Mouse (Mus musculus) kidney, adult 8-10 months (tissue): Measurements from ENCODE around the gene B9d1.

Source experiments
- DNase-seq, 2 experiments: peaks; one replicate each; pipeline ENCODE4 v3.0.0; 2022

The B9d1 gene

DNA sequence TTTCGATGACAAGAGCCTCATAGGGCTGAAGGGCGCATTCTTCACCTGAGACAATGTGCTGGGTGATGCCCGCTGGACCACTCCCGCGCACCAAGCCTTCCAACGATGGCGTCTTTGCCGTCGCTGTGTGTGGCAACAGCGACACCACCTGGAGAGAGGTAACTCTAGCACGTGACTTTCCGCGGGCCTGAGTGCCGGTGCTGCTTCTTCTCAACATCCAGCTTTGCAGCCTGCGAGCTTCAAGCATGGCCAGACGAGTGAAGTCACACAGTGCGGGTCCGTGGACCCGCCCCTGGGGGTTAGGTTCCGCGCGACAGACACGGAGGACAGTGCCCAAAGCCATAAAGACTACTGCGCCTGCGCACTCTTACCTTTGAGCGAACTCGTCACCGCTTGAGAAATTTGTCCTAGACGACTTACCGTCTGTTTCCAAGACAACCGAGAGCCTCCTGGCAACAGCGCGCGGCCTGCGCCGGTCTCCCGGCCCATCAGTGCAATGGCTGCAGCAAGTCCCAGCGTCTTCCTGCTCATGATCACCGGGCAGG, at the start of gene B9d1:
Gene B9d1, plus strand, starts transcription at position 432 of the 545 bp plus-strand sequence.
- peak; percentile 96 to 98 for DNase-seq

- no peak for DNase-seq
These were observed 40.9 kb upstream of the B9d1 start for GRCm38 (mm10) chr11:61464071-61464470.

DNA sequence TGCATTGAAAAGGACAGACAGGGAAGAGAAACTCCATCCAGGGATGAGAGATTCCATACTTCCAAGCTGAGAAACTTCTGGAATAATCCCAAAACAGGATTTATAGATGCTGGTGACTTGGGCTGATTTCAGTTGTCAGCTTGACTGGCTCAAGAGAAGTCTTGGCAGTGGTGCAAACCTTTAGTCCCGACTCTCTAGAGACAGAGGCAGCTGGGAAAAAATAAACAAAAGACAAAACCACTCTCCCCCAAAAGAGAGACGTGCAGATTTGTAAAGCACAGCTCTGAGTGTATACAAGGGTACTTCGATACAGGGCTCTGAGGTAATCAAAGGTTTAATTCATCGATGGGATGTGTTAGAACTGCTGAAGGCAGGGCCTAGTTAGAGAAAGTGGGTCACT, 39.5 kb upstream of the B9d1 start:
- DNase-seq = no peak

GRCm38 (mm10) chr11:61468534-61468933, 36.4 kb upstream of the B9d1 start:
- no peak for DNase-seq

GRCm38 (mm10) chr11:61469317-61469917, 35.5 kb upstream of the B9d1 start:
- DNase-seq = no peak

DNA sequence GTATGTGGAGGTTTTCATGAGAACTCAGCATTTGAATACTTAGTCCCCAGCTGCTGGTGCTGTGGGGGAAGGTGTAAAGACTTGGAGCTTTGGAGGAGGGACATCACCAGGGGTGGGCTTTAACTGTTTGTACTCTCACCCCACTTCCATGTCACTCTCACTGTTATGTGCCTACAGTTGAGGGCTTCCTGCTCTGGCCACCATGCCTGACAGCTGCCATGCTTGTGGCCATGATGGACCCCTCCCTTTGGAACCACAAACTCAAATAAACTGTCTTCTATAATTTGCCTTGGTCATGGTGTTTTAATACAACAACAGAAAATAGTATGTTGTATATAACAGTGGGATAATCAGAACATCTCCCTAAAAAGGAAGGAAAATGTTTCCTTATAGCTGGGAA, 34.1 kb upstream of the B9d1 start:
- DNase-seq = no peak

DNA sequence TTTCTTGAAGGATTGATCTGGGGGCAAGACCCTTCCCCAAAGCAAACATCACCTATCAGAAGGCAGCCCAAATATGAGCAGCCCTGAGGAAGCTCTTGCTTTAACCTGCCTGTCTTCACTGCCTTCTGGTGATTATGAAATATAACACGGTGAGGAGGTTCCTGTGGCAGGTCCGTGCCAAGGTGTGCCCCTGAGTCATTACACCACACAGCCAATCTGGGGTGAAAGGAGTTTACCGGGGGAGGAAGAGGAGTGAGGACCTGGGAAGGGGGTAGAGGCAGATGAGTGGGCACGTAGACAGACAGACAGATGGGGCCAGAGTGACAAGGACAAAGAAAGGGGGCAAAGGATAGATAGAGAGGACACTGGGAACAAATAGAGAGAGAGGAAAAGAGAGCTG, 31.3 kb upstream of the B9d1 start:
- DNase-seq = no peak

DNA sequence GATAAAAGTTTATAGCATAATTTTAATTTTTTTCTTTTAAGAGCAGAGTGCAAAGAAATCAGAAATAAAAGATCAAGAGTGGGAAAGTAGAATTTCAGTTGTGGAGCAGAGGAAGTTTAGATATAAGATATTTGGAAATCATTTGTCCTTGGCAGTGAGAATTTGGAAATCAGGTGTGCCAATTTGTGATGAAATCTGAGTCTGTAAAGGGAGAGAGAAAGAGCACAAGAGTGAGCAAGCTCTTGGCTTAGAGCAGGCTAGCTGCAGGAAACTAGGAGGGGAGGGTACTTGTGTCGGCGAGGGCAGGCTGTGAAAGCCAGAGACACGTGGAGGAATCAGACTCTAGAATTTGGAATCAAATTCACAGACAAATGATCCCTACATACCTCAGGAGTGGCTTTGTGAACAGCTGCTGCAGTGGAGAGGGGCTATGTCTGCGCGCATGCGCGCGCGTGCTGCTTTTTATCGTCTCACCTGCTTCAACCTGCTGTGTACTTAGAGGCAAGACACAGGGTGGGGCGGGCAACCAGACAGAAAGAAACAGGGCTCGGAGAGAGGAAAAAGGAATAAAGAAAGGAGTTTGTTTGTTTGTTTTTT, 28.1 kb upstream of the B9d1 start:
- DNase-seq = peak; percentile 35 to 40

DNA sequence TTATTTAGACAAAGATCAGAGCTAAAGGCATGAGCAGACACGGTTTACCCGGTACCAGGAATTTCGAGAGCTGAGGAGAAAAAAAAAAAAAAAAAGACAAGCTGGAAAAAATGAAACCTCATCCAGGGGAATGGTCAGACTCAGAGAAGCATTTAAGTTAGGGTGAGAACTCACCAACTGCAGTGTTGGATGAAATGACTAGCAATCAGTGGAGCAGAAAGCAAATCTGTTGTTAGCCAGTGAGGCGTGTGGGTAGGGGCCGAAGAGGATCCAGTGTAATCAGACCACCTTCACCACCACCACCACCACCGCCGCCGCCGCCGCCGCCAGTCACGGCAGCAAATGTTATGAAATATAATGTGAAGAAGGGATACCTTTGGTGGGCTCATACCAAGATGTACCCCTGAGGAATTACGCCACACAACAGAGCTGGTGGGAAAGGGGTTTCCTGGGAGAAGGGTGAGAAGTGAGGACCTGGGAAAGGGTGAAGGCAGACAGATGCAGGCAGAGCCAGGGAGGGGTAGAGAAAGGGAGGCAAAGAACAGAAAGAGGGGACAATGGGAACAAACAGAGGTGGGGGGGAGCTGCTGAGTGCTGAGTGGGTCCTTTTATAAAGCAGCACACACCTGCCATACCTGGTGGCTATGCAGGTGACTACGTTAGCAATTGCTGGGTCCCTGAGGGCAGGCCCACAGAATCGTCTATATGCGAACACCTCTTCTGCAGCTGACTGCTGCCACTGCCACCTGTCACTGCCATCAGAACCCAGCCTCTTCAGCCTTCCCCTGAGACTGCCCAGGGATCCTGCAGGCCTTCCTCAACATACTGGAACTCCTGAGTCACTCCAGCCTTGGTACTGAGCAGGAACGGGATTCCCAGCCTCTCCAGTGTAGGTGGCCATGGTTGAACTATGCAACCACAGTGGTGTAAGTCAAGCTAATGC, 27.1 kb upstream of the B9d1 start:
- DNase-seq = no peak

- no peak for DNase-seq
These were observed 26.2 kb upstream of the B9d1 start for GRCm38 (mm10) chr11:61478788-61479187.

DNA sequence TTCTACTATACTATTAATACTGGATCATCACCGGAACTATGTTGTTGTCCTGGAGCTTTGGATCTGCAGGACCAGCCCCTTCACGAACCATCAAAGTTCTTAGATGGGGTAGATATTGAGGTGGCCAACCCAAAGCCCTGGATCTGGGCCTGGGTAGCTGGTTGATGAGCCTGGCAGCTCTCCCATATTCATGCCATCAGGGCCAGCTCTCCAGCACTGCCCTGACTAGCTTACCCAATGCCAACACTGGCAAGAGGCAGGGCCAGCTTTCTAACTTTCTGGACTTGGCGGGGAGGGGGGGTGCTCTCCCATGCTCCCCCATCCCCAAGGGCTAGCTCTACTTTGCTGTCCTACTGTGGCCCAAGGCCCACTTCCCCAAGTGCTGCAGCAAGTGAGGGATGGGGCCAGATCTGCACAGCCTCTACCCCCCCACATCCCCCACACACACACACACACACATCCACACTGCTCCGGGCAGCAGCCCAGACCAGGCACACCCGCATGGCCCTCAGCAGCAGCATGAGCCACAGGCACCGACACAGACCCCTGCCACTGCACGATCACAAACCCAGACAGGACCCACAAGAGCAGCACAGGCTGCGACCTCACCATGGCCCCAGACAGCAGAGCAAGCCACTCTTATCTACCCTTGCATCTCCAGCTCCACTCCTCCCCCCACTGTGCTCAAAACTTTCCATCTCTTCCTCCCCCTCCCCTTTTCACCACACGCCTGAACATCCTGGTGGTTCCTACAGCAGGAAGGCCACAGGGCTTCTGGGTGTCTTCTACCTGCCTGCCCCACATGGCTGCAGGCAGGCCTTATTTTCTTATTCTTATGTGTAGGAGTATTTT, 23.5 kb upstream of the B9d1 start:
- no peak for DNase-seq

DNA sequence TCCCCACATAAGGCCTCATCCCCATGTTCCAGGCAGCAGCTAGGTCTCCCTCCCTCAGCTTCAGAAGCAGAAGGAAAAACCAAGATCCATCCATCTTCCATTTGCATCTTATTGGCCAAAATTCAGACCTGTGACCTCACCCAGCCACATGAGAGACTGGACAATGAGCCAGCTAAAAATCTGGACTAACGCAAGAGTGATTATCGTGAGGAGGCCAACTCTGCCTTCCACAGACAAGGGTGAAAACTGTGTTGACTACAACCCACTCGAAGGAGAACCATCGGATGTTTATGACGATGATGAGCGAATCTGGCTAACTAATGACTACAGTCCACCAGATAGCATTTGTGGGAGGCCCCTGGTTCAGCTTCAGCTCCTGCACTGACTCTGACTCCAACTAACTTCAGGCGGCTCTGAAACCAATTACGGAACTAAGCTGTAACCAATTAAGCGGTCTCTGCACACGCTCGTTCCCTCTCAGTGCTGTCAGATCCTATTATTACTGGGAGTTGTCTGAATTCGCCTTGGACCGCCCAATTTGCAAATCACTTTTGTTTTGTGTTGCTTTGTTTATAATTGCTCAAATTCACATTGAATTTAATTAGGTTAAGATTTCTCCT, 21.6 kb upstream of the B9d1 start:
- no peak for DNase-seq

- DNase-seq = no peak
These were observed 20.7 kb upstream of the B9d1 start for GRCm38 (mm10) chr11:61484256-61484612.

GRCm38 (mm10) chr11:61484613-61485540, 20.1 kb upstream of the B9d1 start, which contains the start of gene Mfap4:
Gene Mfap4, plus strand, starts transcription at chr11:61485431.
- DNase-seq = no peak

DNA sequence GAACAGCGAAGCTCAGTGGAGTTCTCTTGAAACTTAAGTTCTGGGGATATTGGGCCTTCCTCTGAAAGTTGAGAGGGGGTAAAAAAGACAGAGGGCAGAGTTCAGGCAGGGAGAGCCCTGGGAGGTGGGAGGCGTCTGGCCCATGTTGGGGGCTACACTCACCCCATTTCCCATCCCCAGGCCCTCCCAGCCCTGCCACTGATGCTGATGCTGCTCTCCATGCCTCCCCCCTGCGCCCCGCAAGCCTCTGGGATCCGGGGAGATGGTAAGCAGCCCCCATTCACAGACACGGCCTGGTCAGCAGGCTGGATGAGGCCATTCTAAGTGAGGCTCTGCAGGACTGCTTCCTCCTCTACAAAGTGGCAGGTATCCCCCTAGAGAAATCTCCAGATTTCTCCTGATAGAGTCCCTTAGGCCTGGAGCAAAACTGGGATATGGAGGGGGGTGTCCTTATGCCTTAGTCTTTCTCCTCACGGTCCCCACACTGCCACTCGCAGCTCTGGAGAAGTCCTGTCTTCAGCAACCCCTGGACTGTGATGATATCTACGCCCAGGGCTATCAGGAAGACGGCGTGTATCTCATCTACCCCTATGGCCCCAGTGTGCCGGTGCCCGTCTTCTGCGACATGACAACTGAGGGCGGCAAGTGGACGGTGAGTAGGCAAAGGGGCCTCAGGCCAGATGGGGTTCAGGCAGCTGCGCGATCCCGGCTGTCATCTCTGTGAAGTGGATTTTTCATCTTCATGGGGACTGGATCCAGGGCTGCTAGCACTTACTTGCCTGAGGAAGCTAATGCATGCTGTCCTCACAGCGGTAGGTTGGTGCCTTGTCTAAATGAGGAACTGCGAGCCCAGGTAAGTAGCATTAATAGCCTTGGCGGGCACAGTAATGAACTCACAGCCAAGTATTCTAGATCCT, 19.1 kb upstream of the B9d1 start:
- DNase-seq = no peak

DNA sequence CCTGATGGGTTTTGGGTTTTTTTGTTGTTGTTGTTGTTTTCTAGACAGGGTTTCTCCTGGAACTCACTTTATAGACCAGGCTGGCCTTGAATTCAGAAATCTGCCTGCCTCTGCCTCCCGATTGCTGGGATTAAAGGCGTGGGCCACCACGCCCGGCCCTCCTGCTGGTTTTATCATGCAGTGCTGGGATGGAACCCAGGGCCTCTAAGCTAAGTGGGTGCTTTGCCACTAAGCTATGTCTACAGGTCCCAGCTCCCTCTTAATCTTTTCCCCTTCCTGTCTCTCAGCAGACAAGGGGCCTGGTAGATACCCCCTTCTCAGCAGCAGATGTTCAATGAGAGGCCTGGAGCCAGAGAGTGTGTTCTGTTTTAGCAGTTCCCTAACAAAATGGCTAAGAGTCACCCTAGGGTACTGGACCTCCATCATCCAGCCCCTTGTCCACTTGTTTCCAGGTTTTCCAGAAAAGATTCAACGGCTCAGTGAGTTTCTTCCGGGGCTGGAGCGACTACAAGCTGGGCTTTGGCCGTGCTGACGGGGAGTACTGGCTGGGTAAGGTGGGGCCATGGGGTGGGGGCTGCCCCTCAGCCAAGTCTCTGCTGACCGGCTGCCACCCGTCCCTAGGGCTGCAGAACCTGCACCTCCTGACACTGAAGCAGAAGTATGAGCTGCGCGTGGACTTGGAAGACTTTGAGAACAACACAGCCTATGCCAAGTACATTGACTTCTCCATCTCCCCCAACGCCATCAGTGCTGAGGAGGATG, 18.3 kb upstream of the B9d1 start:
- no peak for DNase-seq

- no peak for DNase-seq
These were observed 17.5 kb upstream of the B9d1 start for GRCm38 (mm10) chr11:61487401-61487800.

- no peak for DNase-seq
These were observed 17.0 kb upstream of the B9d1 start for GRCm38 (mm10) chr11:61487936-61488335.

GRCm38 (mm10) chr11:61489085-61489484, 15.9 kb upstream of the B9d1 start:
- no peak for DNase-seq
